Mouse (Mus musculus): ENCODE data around the gene Olfr618. TPM values are rescaled to one million over a fixed set of nuclear protein-coding genes. Genes with fewer than 3 reads are reported as not detected.
"Not testable (repeated sequence)": the region's sequence is repeated elsewhere in the genome, so short reads cannot be mapped to it uniquely, and the experiment has no call there.

Gene Olfr618
- not detected for polyA plus RNA-seq (2017; shearing (Covaris generic))

- no peak for ATAC-seq
Observed at GRCm38 (mm10) chr7:103589803-103590202, at the start of gene Olfr618. TSS of gene Olfr618 (plus strand) at chr7:103590103.

- not testable (repeated sequence) for ATAC-seq
Observed at GRCm38 (mm10) chr7:103542617-103543016, 47.3 kb upstream of the Olfr618 start, which contains the start of gene Olfr612. TSS of gene Olfr612 (minus strand) at chr7:103542717.

GRCm38 (mm10) chr7:103547774-103548173, 42.1 kb upstream of the Olfr618 start, which contains the start of gene Olfr613:
TSS of gene Olfr613 (plus strand) at chr7:103548074.
- ATAC-seq: no peak

- no peak for ATAC-seq
Observed at GRCm38 (mm10) chr7:103555779-103556178, 34.1 kb upstream of the Olfr618 start, which contains the start of gene Olfr615. TSS of gene Olfr615 (plus strand) at chr7:103556079.

GRCm38 (mm10) chr7:103569043-103569442, 20.9 kb upstream of the Olfr618 start, which contains the start of gene Olfr616:
TSS of gene Olfr616 (minus strand) at chr7:103569143.
- no peak for ATAC-seq

- no peak for ATAC-seq
Observed at GRCm38 (mm10) chr7:103572761-103573160, 17.1 kb upstream of the Olfr618 start, which contains the start of gene Olfr617. TSS of gene Olfr617 (plus strand) at chr7:103573061.

GRCm38 (mm10) chr7:103600275-103600674, 10.4 kb downstream of the Olfr618 start, which contains the start of gene Olfr619:
TSS of gene Olfr619 (plus strand) at chr7:103600575.
- ATAC-seq: no peak

GRCm38 (mm10) chr7:103607425-103607824, 17.5 kb downstream of the Olfr618 start:
- no peak for ATAC-seq

GRCm38 (mm10) chr7:103612434-103612833, 22.5 kb downstream of the Olfr618 start, which contains the start of gene Olfr620:
TSS of gene Olfr620 (minus strand) at chr7:103612534.
- ATAC-seq: no peak

- ATAC-seq: no peak
Observed at GRCm38 (mm10) chr7:103636795-103637194, 46.9 kb downstream of the Olfr618 start.

GRCm38 (mm10) chr7:103642602-103643001, 52.7 kb downstream of the Olfr618 start, which contains the start of gene Olfr622:
TSS of gene Olfr622 (minus strand) at chr7:103642702.
- ATAC-seq: no peak

- ATAC-seq: no peak
Observed at GRCm38 (mm10) chr7:103644070-103644469, 54.2 kb downstream of the Olfr618 start.

Other genes with a start within 250 kb of the Olfr618 start
- not detected for gene Olfr600, start 240.4 kb upstream of the Olfr618 start, polyA plus RNA-seq (2017; shearing (Covaris generic))
- gene Olfr601, start 227.4 kb upstream of the Olfr618 start, polyA plus RNA-seq (2017; shearing (Covaris generic)): not detected
- gene Olfr603, start 203.9 kb upstream of the Olfr618 start, polyA plus RNA-seq (2017; shearing (Covaris generic)): not detected
- gene Usp17lc, start 175.0 kb upstream of the Olfr618 start, polyA plus RNA-seq (2017; shearing (Covaris generic)): not detected
- gene Olfr605, start 144.7 kb upstream of the Olfr618 start, polyA plus RNA-seq (2017; shearing (Covaris generic)): not detected
- gene Olfr606, start 141.1 kb upstream of the Olfr618 start, polyA plus RNA-seq (2017; shearing (Covaris generic)): not detected
- under 1 TPM in 1 of 2 experiments, not detected in 1; 0.08 TPM for gene Olfr607, start 126.0 kb upstream of the Olfr618 start, polyA plus RNA-seq (2017; shearing (Covaris generic))
- not detected for gene Olfr608, start 120.2 kb upstream of the Olfr618 start, polyA plus RNA-seq (2017; shearing (Covaris generic))
- not detected for gene Olfr609, start 92.0 kb upstream of the Olfr618 start, polyA plus RNA-seq (2017; shearing (Covaris generic))
- not detected for gene Olfr610, start 78.0 kb upstream of the Olfr618 start, polyA plus RNA-seq (2017; shearing (Covaris generic))
- gene Olfr611, start 69.3 kb upstream of the Olfr618 start, polyA plus RNA-seq (2017; shearing (Covaris generic)): not detected
- not detected for gene Olfr612, start 47.4 kb upstream of the Olfr618 start, polyA plus RNA-seq (2017; shearing (Covaris generic))
- not detected for gene Olfr613, start 42.0 kb upstream of the Olfr618 start, polyA plus RNA-seq (2017; shearing (Covaris generic))
- gene Olfr615, start 34.0 kb upstream of the Olfr618 start, polyA plus RNA-seq (2017; shearing (Covaris generic)): not detected
- not detected for gene Olfr616, start 21.0 kb upstream of the Olfr618 start, polyA plus RNA-seq (2017; shearing (Covaris generic))
- gene Olfr617, start 17.0 kb upstream of the Olfr618 start, polyA plus RNA-seq (2017; shearing (Covaris generic)): not detected
- gene Olfr619, start 10.5 kb downstream of the Olfr618 start, polyA plus RNA-seq (2017; shearing (Covaris generic)): not detected
- 1 to 10 TPM in 1 of 2 experiments, not detected in 1; 1.3 TPM for gene Olfr620, start 22.4 kb downstream of the Olfr618 start, polyA plus RNA-seq (2017; shearing (Covaris generic))
- not detected for gene Olfr622, start 52.6 kb downstream of the Olfr618 start, polyA plus RNA-seq (2017; shearing (Covaris generic))
- gene Olfr623, start 73.6 kb downstream of the Olfr618 start, polyA plus RNA-seq (2017; shearing (Covaris generic)): not detected
- gene Olfr624, start 81.1 kb downstream of the Olfr618 start, polyA plus RNA-seq (2017; shearing (Covaris generic)): not detected
- gene Olfr625-ps1, start 92.6 kb downstream of the Olfr618 start, polyA plus RNA-seq (2017; shearing (Covaris generic)): not detected
- not detected for gene Olfr243, start 124.6 kb downstream of the Olfr618 start, polyA plus RNA-seq (2017; shearing (Covaris generic))
- gene Olfr628, start 140.3 kb downstream of the Olfr618 start, polyA plus RNA-seq (2017; shearing (Covaris generic)): not detected
- not detected for gene Olfr629, start 154.8 kb downstream of the Olfr618 start, polyA plus RNA-seq (2017; shearing (Covaris generic))
- not detected for gene Olfr630, start 167.2 kb downstream of the Olfr618 start, polyA plus RNA-seq (2017; shearing (Covaris generic))
- gene Olfr69, start 181.5 kb downstream of the Olfr618 start, polyA plus RNA-seq (2017; shearing (Covaris generic)): not detected
- not detected for gene Olfr68, start 189.6 kb downstream of the Olfr618 start, polyA plus RNA-seq (2017; shearing (Covaris generic))
- not detected for gene Olfr67, start 201.7 kb downstream of the Olfr618 start, polyA plus RNA-seq (2017; shearing (Covaris generic))
- 100 to 1,000 TPM in 1 of 2 experiments, 1 to 10 TPM in 1; 1.3 to 103 TPM for gene Hbb-bt, start 223.9 kb downstream of the Olfr618 start, polyA plus RNA-seq (2017; shearing (Covaris generic))
- gene Hbb-bs, start 238.0 kb downstream of the Olfr618 start, polyA plus RNA-seq (2017; shearing (Covaris generic)): 100 to 1,000 TPM in 1 of 2 experiments, 1 to 10 TPM in 1; 8.3 to 367 TPM

All from activated CD4-positive, CD25-positive, alpha-beta regulatory T cell, adult 4 months (primary cell).